Mouse (Mus musculus) midbrain, embryonic 12.5 days (tissue): ENCODE measurements at regions not wholly inside any gene's neighbourhood (a gene's known extent, or its start where the extent isn't known, plus 50 kb on each side); places are given as distances from the start of the nearest gene placed in this dataset.

Source experiments
- ATAC-seq: fragments of 200-750 bp; cut with Nextera tagmentation; 2 replicates; pipeline ENCODE4 v1.8.0; 2017; ENCODE audit warnings: low read depth, moderate TSS enrichment, moderate library complexity; ENCODE audit not compliant: low FRiP score
- H3K27ac ChIP-seq: fragments of 300-500 bp; sonication (generic); replicated peaks from 2 replicates; pipeline ENCODE4 v1.5.1; 2016; ENCODE audit warnings: mild to moderate bottlenecking
- H3K27me3 ChIP-seq: fragments of 300-500 bp; sonication (generic); 2 replicates; pipeline ENCODE4 v1.6.1; 2016; ENCODE audit warnings: mild to moderate bottlenecking
- H3K36me3 ChIP-seq: fragments of 300-500 bp; sonication (generic); 2 replicates; pipeline ENCODE4 v1.6.1; 2016
- H3K4me1 ChIP-seq: fragments of 300-500 bp; sonication (generic); 2 replicates; pipeline ENCODE4 v1.6.1; 2016
- H3K4me2 ChIP-seq: fragments of 300-500 bp; sonication (generic); replicated peaks from 2 replicates; pipeline ENCODE4 v1.6.1; 2016; ENCODE audit warnings: mild to moderate bottlenecking, moderate library complexity
- H3K4me3 ChIP-seq: fragments of 300-500 bp; sonication (generic); 2 replicates; pipeline ENCODE4 v1.5.1; 2016; ENCODE audit warnings: mild to moderate bottlenecking
- H3K9ac ChIP-seq: fragments of 300-500 bp; sonication (generic); replicated peaks from 2 replicates; pipeline ENCODE4 v1.6.1; 2016; ENCODE audit warnings: mild to moderate bottlenecking, moderate library complexity
- H3K9me3 ChIP-seq: fragments of 300-500 bp; sonication (generic); 2 replicates; pipeline ENCODE4 v1.6.1; 2016; ENCODE audit warnings: mild to moderate bottlenecking
- WGBS: fragments of 180-500 bp; shearing (Covaris S2); methylation state at CpG from one replicate; pipeline ENCODE4 v1.1.7; 2016; 5-methylcytosine and 5-hydroxymethylcytosine counted together

GRCm38 (mm10) chr13:26205532-26206105 is 564.3 kb downstream of the Hdgfl1 start:
- H3K36me3 ChIP-seq, result no peaks in the 10 kb centered on the region
- no peak overlapping the region for H3K27ac ChIP-seq
- no peak for ATAC-seq
- no peak overlapping the region for H3K9ac ChIP-seq
- no peaks in the 10 kb centered on the region for H3K27me3 ChIP-seq
- no peaks in the 10 kb centered on the region for H3K9me3 ChIP-seq
- no peak overlapping the region for H3K4me3 ChIP-seq
- H3K4me2 ChIP-seq, result no peak overlapping the region
- 85% methylated on average over 1 of the region's 1 CpGs for WGBS
- no peaks in the 10 kb centered on the region for H3K4me1 ChIP-seq

GRCm38 (mm10) chr13:26194646-26195045 is 575.3 kb downstream of the Hdgfl1 start:
- no peak overlapping the region for H3K27ac ChIP-seq
- no peaks in the 10 kb centered on the region for H3K36me3 ChIP-seq
- no peaks in the 10 kb centered on the region for H3K4me1 ChIP-seq
- no peak overlapping the region for H3K4me2 ChIP-seq
- no peaks in the 10 kb centered on the region for H3K9me3 ChIP-seq
- H3K9ac ChIP-seq, result no peak overlapping the region
- no peak for ATAC-seq
- H3K27me3 ChIP-seq, result no peaks in the 10 kb centered on the region
- 83% methylated on average over 4 of the region's 4 CpGs for WGBS
- H3K4me3 ChIP-seq, result no peak overlapping the region

GRCm38 (mm10) chr13:26183879-26184278 is 586.1 kb downstream of the Hdgfl1 start:
- no peak for ATAC-seq
- no peak overlapping the region for H3K4me3 ChIP-seq
- no peak overlapping the region for H3K9ac ChIP-seq
- H3K4me1 ChIP-seq, result no peaks in the 10 kb centered on the region
- H3K4me2 ChIP-seq, result no peak overlapping the region
- no peaks in the 10 kb centered on the region for H3K27me3 ChIP-seq
- no peaks in the 10 kb centered on the region for H3K9me3 ChIP-seq
- WGBS, result 90% methylated on average over 4 of the region's 4 CpGs
- no peak overlapping the region for H3K27ac ChIP-seq
- H3K36me3 ChIP-seq, result no peaks in the 10 kb centered on the region

- no peaks in the 10 kb centered on the region for H3K4me1 ChIP-seq
- no peaks in the 10 kb centered on the region for H3K27me3 ChIP-seq
- no peaks in the 10 kb centered on the region for H3K9me3 ChIP-seq
- no peaks in the 10 kb centered on the region for H3K36me3 ChIP-seq
- H3K9ac ChIP-seq, result no peak overlapping the region
- H3K4me3 ChIP-seq, result no peak overlapping the region
- ATAC-seq, result no peak
- H3K4me2 ChIP-seq, result no peak overlapping the region
- H3K27ac ChIP-seq, result no peak overlapping the region
- 94% methylated on average over 2 of the region's 2 CpGs for WGBS
Observed at GRCm38 (mm10) chr13:26171891-26172482, 598.0 kb downstream of the Hdgfl1 start.

GRCm38 (mm10) chr13:26169641-26170040 is 600.3 kb downstream of the Hdgfl1 start:
- Histone ChIP-seq H3K36me3 (no peaks in the 10 kb centered on the region), H3K27ac (no peak overlapping the region), H3K4me3 (no peak overlapping the region), H3K27me3 (no peaks in the 10 kb centered on the region), H3K9ac (no peak overlapping the region), H3K9me3 (no peaks in the 10 kb centered on the region), H3K4me1 (no peaks in the 10 kb centered on the region), H3K4me2 (no peak overlapping the region)
- no peak for ATAC-seq
- 73% methylated on average over 2 of the region's 2 CpGs for WGBS

- H3K27ac ChIP-seq, result no peak overlapping the region
- no peak for ATAC-seq
Observed at GRCm38 (mm10) chr13:26158703-26159102, 611.3 kb downstream of the Hdgfl1 start.

GRCm38 (mm10) chr13:26154701-26155471 is 615.1 kb downstream of the Hdgfl1 start:
- Histone ChIP-seq H3K4me3 (no peak overlapping the region), H3K4me1 (peaks cover 21% of the 10 kb centered on the region)
- peak; percentile 99 for ATAC-seq

More at GRCm38 (mm10) chr13:26158703-26159102, 611.3 kb downstream of the Hdgfl1 start:
- 64% methylated on average over 2 of the region's 2 CpGs for WGBS
- Histone ChIP-seq H3K27me3 (no peaks in the 10 kb centered on the region), H3K4me3 (no peak overlapping the region), H3K9ac (no peak overlapping the region), H3K36me3 (no peaks in the 10 kb centered on the region), H3K4me2 (no peak overlapping the region), H3K9me3 (no peaks in the 10 kb centered on the region), H3K4me1 (peaks cover 21% of the 10 kb centered on the region)

GRCm38 (mm10) chr13:26154251-26154650 is 615.7 kb downstream of the Hdgfl1 start:
- peak overlapping the region; percentile 89 for H3K27ac ChIP-seq
- 12% methylated on average over 1 of the region's 1 CpGs for WGBS
- H3K27me3 ChIP-seq, result no peaks in the 10 kb centered on the region
- no peaks in the 10 kb centered on the region for H3K36me3 ChIP-seq
- ATAC-seq, result no peak
- H3K9me3 ChIP-seq, result no peaks in the 10 kb centered on the region
- peaks cover 21% of the 10 kb centered on the region for H3K4me1 ChIP-seq
- H3K9ac ChIP-seq, result no peak overlapping the region
- no peak overlapping the region for H3K4me2 ChIP-seq
- H3K4me3 ChIP-seq, result no peak overlapping the region

More at GRCm38 (mm10) chr13:26154701-26155471, 615.1 kb downstream of the Hdgfl1 start:
- no peak overlapping the region for H3K9ac ChIP-seq
- H3K36me3 ChIP-seq, result no peaks in the 10 kb centered on the region
- WGBS, result 6% methylated on average over 12 of the region's 12 CpGs
- H3K27ac ChIP-seq, result peak overlapping the region; percentile 89
- H3K27me3 ChIP-seq, result no peaks in the 10 kb centered on the region
- 0 out of 2 replicates have a peak overlapping the region, but pooled peaks have one; percentile 11 for H3K4me2 ChIP-seq
- H3K9me3 ChIP-seq, result no peaks in the 10 kb centered on the region

GRCm38 (mm10) chr13:26153093-26153492 is 616.9 kb downstream of the Hdgfl1 start:
- no peak overlapping the region for H3K4me3 ChIP-seq
- no peaks in the 10 kb centered on the region for H3K9me3 ChIP-seq
- H3K9ac ChIP-seq, result no peak overlapping the region
- peaks cover 19% of the 10 kb centered on the region for H3K4me1 ChIP-seq
- no peak overlapping the region for H3K4me2 ChIP-seq
- H3K36me3 ChIP-seq, result no peaks in the 10 kb centered on the region
- H3K27ac ChIP-seq, result peak overlapping the region; percentile 20; the same call in 1 of the 2 replicates
- no peak for ATAC-seq
- 76% methylated on average over 2 of the region's 2 CpGs for WGBS
- no peaks in the 10 kb centered on the region for H3K27me3 ChIP-seq

- Histone ChIP-seq H3K4me1 (peaks cover 8% of the 10 kb centered on the region), H3K9ac (no peak overlapping the region), H3K9me3 (no peaks in the 10 kb centered on the region), H3K27me3 (no peaks in the 10 kb centered on the region), H3K27ac (no peak overlapping the region), H3K4me2 (no peak overlapping the region), H3K36me3 (no peaks in the 10 kb centered on the region), H3K4me3 (no peak overlapping the region)
- WGBS, result 68% methylated on average over 1 of the region's 1 CpGs
- ATAC-seq, result no peak
Observed at GRCm38 (mm10) chr13:26150426-26150825, 619.5 kb downstream of the Hdgfl1 start.

- H3K4me3 ChIP-seq, result no peak overlapping the region
- no peaks in the 10 kb centered on the region for H3K4me1 ChIP-seq
- H3K4me2 ChIP-seq, result no peak overlapping the region
- no peaks in the 10 kb centered on the region for H3K9me3 ChIP-seq
- H3K9ac ChIP-seq, result no peak overlapping the region
- WGBS, result 78% methylated on average over 2 of the region's 2 CpGs
- no peak for ATAC-seq
- H3K27me3 ChIP-seq, result no peaks in the 10 kb centered on the region
- H3K27ac ChIP-seq, result no peak overlapping the region
- H3K36me3 ChIP-seq, result no peaks in the 10 kb centered on the region
Observed at GRCm38 (mm10) chr13:26142811-26143210, 627.2 kb downstream of the Hdgfl1 start.

GRCm38 (mm10) chr13:26119363-26119762 is 650.6 kb downstream of the Hdgfl1 start:
- Histone ChIP-seq H3K4me3 (no peak overlapping the region), H3K27me3 (no peaks in the 10 kb centered on the region), H3K36me3 (no peaks in the 10 kb centered on the region), H3K4me2 (no peak overlapping the region), H3K9ac (no peak overlapping the region), H3K27ac (peak overlapping the region; percentile 58), H3K4me1 (peaks cover 6% of the 10 kb centered on the region), H3K9me3 (no peaks in the 10 kb centered on the region)
- 20% methylated on average over 1 of the region's 1 CpGs for WGBS
- ATAC-seq, result peak; percentile 97
